Mouse (Mus musculus) erythroblast, embryonic 14.5 days (primary cell): ENCODE results near the gene Ms4a6d.

ENCODE experiments used
- GATA1 ChIP-seq: IDR thresholded peaks from 2 replicates; pipeline ENCODE4 v1.6.1; 2012; ENCODE audit warnings: low read length, inconsistent platforms, mixed read lengths
- TAL1 ChIP-seq: IDR thresholded peaks from 3 replicates; pipeline ENCODE4 v1.6.1; 2012; ENCODE audit warnings: low read length, inconsistent platforms, mixed read lengths

- no peak for TF ChIP-seq GATA1
- TF ChIP-seq TAL1 = no peak
Measured at GRCm38 (mm10) chr19:11589205-11589604, 15.4 kb downstream of the Ms4a6d start.
